Mouse (Mus musculus) telencephalon, adult 2 months (tissue): ENCODE measurements around the gene Eif4e1b.

Experiments used
- DNase-seq: peaks from one replicate; pipeline ENCODE4 v3.0.0-alpha.2; 2011; ENCODE audit warnings: low read depth, low spot score

Eif4e1b gene

GRCm38 (mm10) chr13:54799701-54800100 lies 15.9 kb downstream of the Eif4e1b start:
- peak; percentile 62 for DNase-seq

- DNase-seq, result no peak
Measured at GRCm38 (mm10) chr13:54800206-54800605, 16.4 kb downstream of the Eif4e1b start.

GRCm38 (mm10) chr13:54803010-54803409 lies 19.2 kb downstream of the Eif4e1b start:
- no peak for DNase-seq

GRCm38 (mm10) chr13:54805134-54805838 lies 21.5 kb downstream of the Eif4e1b start:
- DNase-seq, result no peak

GRCm38 (mm10) chr13:54806434-54806976 lies 22.7 kb downstream of the Eif4e1b start:
- no peak for DNase-seq

GRCm38 (mm10) chr13:54808067-54808466 lies 24.3 kb downstream of the Eif4e1b start:
- DNase-seq, result peak; percentile 39

GRCm38 (mm10) chr13:54811476-54811875 lies 27.7 kb downstream of the Eif4e1b start:
- DNase-seq, result peak; percentile 67

GRCm38 (mm10) chr13:54813381-54813780 lies 29.6 kb downstream of the Eif4e1b start:
- no peak for DNase-seq

- no peak for DNase-seq
Measured at GRCm38 (mm10) chr13:54818399-54819254, 34.8 kb downstream of the Eif4e1b start.

- DNase-seq, result no peak
Measured at GRCm38 (mm10) chr13:54821106-54821505, 37.3 kb downstream of the Eif4e1b start.

- DNase-seq, result no peak
Measured at GRCm38 (mm10) chr13:54821931-54822330, 38.1 kb downstream of the Eif4e1b start.

- DNase-seq, result no peak
Measured at GRCm38 (mm10) chr13:54824111-54824931, 40.5 kb downstream of the Eif4e1b start.

GRCm38 (mm10) chr13:54827992-54828391 lies 44.2 kb downstream of the Eif4e1b start:
- DNase-seq, result no peak

GRCm38 (mm10) chr13:54828508-54828907 lies 44.7 kb downstream of the Eif4e1b start:
- DNase-seq, result no peak

- DNase-seq, result no peak
Measured at GRCm38 (mm10) chr13:54829450-54829849, 45.7 kb downstream of the Eif4e1b start.

- no peak for DNase-seq
Measured at GRCm38 (mm10) chr13:54836351-54837030, 52.7 kb downstream of the Eif4e1b start.

- no peak for DNase-seq
Measured at GRCm38 (mm10) chr13:54837061-54837460, 53.3 kb downstream of the Eif4e1b start.

- no peak for DNase-seq
Measured at GRCm38 (mm10) chr13:54837471-54837889, 53.7 kb downstream of the Eif4e1b start.
